Mouse (Mus musculus): Measurements from ENCODE around the gene Il27. TPM values are rescaled to one million over a fixed set of nuclear protein-coding genes. Genes with fewer than 3 reads are reported as not detected.

Il27 gene
- polyA plus RNA-seq, 1 experiment from 2014 or later: not detected

GRCm38 (mm10) chr7:126616707-126617106 is 22.0 kb upstream of the Il27 start:
- WGBS: 62% methylated on average over 3 of the region's 3 CpGs
- H3K27ac ChIP-seq (ENCODE audit: low read length): no peak overlapping the region
- H3K9ac ChIP-seq (replicated peaks; ENCODE audit: low read depth, low read length): no peak overlapping the region
- no peak for ATAC-seq (ENCODE audit: insufficient number of reproducible peaks, insufficient read depth, low FRiP score, low read depth)
- H3K27me3 ChIP-seq (ENCODE audit: control insufficient read depth, insufficient read depth, low read length): no peaks in the 10 kb centered on the region
- peaks cover 5% of the 10 kb centered on the region; the same call in 1 of the 2 replicates for H3K9me3 ChIP-seq (ENCODE audit: control insufficient read depth, low read depth, low read length)
- no peaks in the 10 kb centered on the region for H3K4me1 ChIP-seq (ENCODE audit: control insufficient read depth, insufficient read depth, low read length)
- H3K4me2 ChIP-seq (replicated peaks; ENCODE audit: low read depth, low read length): no peak overlapping the region
- no peak overlapping the region for H3K4me3 ChIP-seq (ENCODE audit: low read depth, low read length)
- H3K36me3 ChIP-seq (ENCODE audit: control insufficient read depth, insufficient read depth, low read length): no peaks in the 10 kb centered on the region

GRCm38 (mm10) chr7:126612736-126613135 is 18.0 kb upstream of the Il27 start:
- H3K4me3 ChIP-seq (ENCODE audit: low read depth, low read length): no peak overlapping the region
- no peak overlapping the region for H3K27ac ChIP-seq (ENCODE audit: low read length)
- H3K4me2 ChIP-seq (replicated peaks; ENCODE audit: low read depth, low read length): no peak overlapping the region
- no peaks in the 10 kb centered on the region for H3K27me3 ChIP-seq (ENCODE audit: control insufficient read depth, insufficient read depth, low read length)
- H3K9me3 ChIP-seq (ENCODE audit: control insufficient read depth, low read depth, low read length): peaks cover 5% of the 10 kb centered on the region; the same call in 1 of the 2 replicates
- H3K36me3 ChIP-seq (ENCODE audit: control insufficient read depth, insufficient read depth, low read length): no peaks in the 10 kb centered on the region
- H3K4me1 ChIP-seq (ENCODE audit: control insufficient read depth, insufficient read depth, low read length): no peaks in the 10 kb centered on the region
- no peak for ATAC-seq (ENCODE audit: insufficient number of reproducible peaks, insufficient read depth, low FRiP score, low read depth)
- H3K9ac ChIP-seq (replicated peaks; ENCODE audit: low read depth, low read length): no peak overlapping the region
- 80% methylated on average over 3 of the region's 3 CpGs for WGBS

- no peaks in the 10 kb centered on the region; the same call in 1 of the 2 replicates for H3K9me3 ChIP-seq (ENCODE audit: control insufficient read depth, low read depth, low read length)
- no peaks in the 10 kb centered on the region for H3K27me3 ChIP-seq (ENCODE audit: control insufficient read depth, insufficient read depth, low read length)
- no peaks in the 10 kb centered on the region for H3K36me3 ChIP-seq (ENCODE audit: control insufficient read depth, insufficient read depth, low read length)
- H3K27ac ChIP-seq (ENCODE audit: low read length): no peak overlapping the region
- H3K4me1 ChIP-seq (ENCODE audit: control insufficient read depth, insufficient read depth, low read length): no peaks in the 10 kb centered on the region
- ATAC-seq (ENCODE audit: insufficient number of reproducible peaks, insufficient read depth, low FRiP score, low read depth): no peak
- WGBS: 85% methylated on average over 5 of the region's 5 CpGs
- H3K4me3 ChIP-seq (ENCODE audit: low read depth, low read length): no peak overlapping the region
- H3K4me2 ChIP-seq (replicated peaks; ENCODE audit: low read depth, low read length): no peak overlapping the region
- no peak overlapping the region for H3K9ac ChIP-seq (replicated peaks; ENCODE audit: low read depth, low read length)
Observed at GRCm38 (mm10) chr7:126607796-126608195, 13.1 kb upstream of the Il27 start.

- no peaks in the 10 kb centered on the region for H3K4me1 ChIP-seq (ENCODE audit: control insufficient read depth, insufficient read depth, low read length)
- H3K9ac ChIP-seq (replicated peaks; ENCODE audit: low read depth, low read length): no peak overlapping the region
- 62% methylated on average over 3 of the region's 3 CpGs for WGBS
- no peak for ATAC-seq (ENCODE audit: insufficient number of reproducible peaks, insufficient read depth, low FRiP score, low read depth)
- no peak overlapping the region for H3K4me3 ChIP-seq (ENCODE audit: low read depth, low read length)
- no peak overlapping the region for H3K4me2 ChIP-seq (replicated peaks; ENCODE audit: low read depth, low read length)
- no peak overlapping the region for H3K27ac ChIP-seq (ENCODE audit: low read length)
- no peaks in the 10 kb centered on the region for H3K9me3 ChIP-seq (ENCODE audit: control insufficient read depth, low read depth, low read length)
- H3K36me3 ChIP-seq (ENCODE audit: control insufficient read depth, insufficient read depth, low read length): no peaks in the 10 kb centered on the region
- H3K27me3 ChIP-seq (ENCODE audit: control insufficient read depth, insufficient read depth, low read length): no peaks in the 10 kb centered on the region
Observed at GRCm38 (mm10) chr7:126607064-126607463, 12.3 kb upstream of the Il27 start.

- no peak for ATAC-seq (ENCODE audit: insufficient number of reproducible peaks, insufficient read depth, low FRiP score, low read depth)
- no peak overlapping the region for H3K4me2 ChIP-seq (replicated peaks; ENCODE audit: low read depth, low read length)
- H3K4me1 ChIP-seq (ENCODE audit: control insufficient read depth, insufficient read depth, low read length): no peaks in the 10 kb centered on the region
- H3K27me3 ChIP-seq (ENCODE audit: control insufficient read depth, insufficient read depth, low read length): no peaks in the 10 kb centered on the region
- WGBS: 78% methylated on average over 5 of the region's 5 CpGs
- no peak overlapping the region for H3K4me3 ChIP-seq (ENCODE audit: low read depth, low read length)
- H3K36me3 ChIP-seq (ENCODE audit: control insufficient read depth, insufficient read depth, low read length): no peaks in the 10 kb centered on the region
- H3K9me3 ChIP-seq (ENCODE audit: control insufficient read depth, low read depth, low read length): no peaks in the 10 kb centered on the region
- H3K9ac ChIP-seq (replicated peaks; ENCODE audit: low read depth, low read length): no peak overlapping the region
- no peak overlapping the region for H3K27ac ChIP-seq (ENCODE audit: low read length)
Observed at GRCm38 (mm10) chr7:126606611-126607010, 11.9 kb upstream of the Il27 start.

- no peak overlapping the region for H3K9ac ChIP-seq (replicated peaks; ENCODE audit: low read depth, low read length)
- WGBS: 80% methylated on average over 3 of the region's 3 CpGs
- no peak for ATAC-seq (ENCODE audit: insufficient number of reproducible peaks, insufficient read depth, low FRiP score, low read depth)
Observed at GRCm38 (mm10) chr7:126602650-126603049, 7.9 kb upstream of the Il27 start.

GRCm38 (mm10) chr7:126601896-126602295 is 7.2 kb upstream of the Il27 start:
- H3K36me3 ChIP-seq (ENCODE audit: control insufficient read depth, insufficient read depth, low read length): no peaks in the 10 kb centered on the region
- H3K4me3 ChIP-seq (ENCODE audit: low read depth, low read length): no peak overlapping the region
- H3K4me1 ChIP-seq (ENCODE audit: control insufficient read depth, insufficient read depth, low read length): no peaks in the 10 kb centered on the region
- no peak for ATAC-seq (ENCODE audit: insufficient number of reproducible peaks, insufficient read depth, low FRiP score, low read depth)
- H3K27ac ChIP-seq (ENCODE audit: low read length): no peak overlapping the region
- no peak overlapping the region for H3K4me2 ChIP-seq (replicated peaks; ENCODE audit: low read depth, low read length)
- WGBS: 30% methylated on average over 5 of the region's 5 CpGs
- no peaks in the 10 kb centered on the region for H3K9me3 ChIP-seq (ENCODE audit: control insufficient read depth, low read depth, low read length)
- no peaks in the 10 kb centered on the region for H3K27me3 ChIP-seq (ENCODE audit: control insufficient read depth, insufficient read depth, low read length)
- H3K9ac ChIP-seq (replicated peaks; ENCODE audit: low read depth, low read length): no peak overlapping the region

More at GRCm38 (mm10) chr7:126602650-126603049, 7.9 kb upstream of the Il27 start:
- Histone ChIP-seq H3K4me2 (replicated peaks; ENCODE audit: low read depth, low read length) (no peak overlapping the region), H3K4me3 (ENCODE audit: low read depth, low read length) (no peak overlapping the region), H3K36me3 (ENCODE audit: control insufficient read depth, insufficient read depth, low read length) (no peaks in the 10 kb centered on the region), H3K9me3 (ENCODE audit: control insufficient read depth, low read depth, low read length) (no peaks in the 10 kb centered on the region), H3K27me3 (ENCODE audit: control insufficient read depth, insufficient read depth, low read length) (no peaks in the 10 kb centered on the region), H3K27ac (ENCODE audit: low read length) (no peak overlapping the region), H3K4me1 (ENCODE audit: control insufficient read depth, insufficient read depth, low read length) (no peaks in the 10 kb centered on the region)

GRCm38 (mm10) chr7:126598919-126599318 is 4.2 kb upstream of the Il27 start:
- no peak for ATAC-seq (ENCODE audit: insufficient number of reproducible peaks, insufficient read depth, low FRiP score, low read depth)
- Histone ChIP-seq H3K4me2 (replicated peaks; ENCODE audit: low read depth, low read length) (no peak overlapping the region), H3K9ac (replicated peaks; ENCODE audit: low read depth, low read length) (no peak overlapping the region), H3K27ac (ENCODE audit: low read length) (no peak overlapping the region), H3K4me1 (ENCODE audit: control insufficient read depth, insufficient read depth, low read length) (no peaks in the 10 kb centered on the region), H3K9me3 (ENCODE audit: control insufficient read depth, low read depth, low read length) (no peaks in the 10 kb centered on the region), H3K4me3 (ENCODE audit: low read depth, low read length) (no peak overlapping the region), H3K27me3 (ENCODE audit: control insufficient read depth, insufficient read depth, low read length) (no peaks in the 10 kb centered on the region), H3K36me3 (ENCODE audit: control insufficient read depth, insufficient read depth, low read length) (no peaks in the 10 kb centered on the region)
- WGBS: 81% methylated on average over 6 of the region's 6 CpGs

GRCm38 (mm10) chr7:126596414-126596813 is 1.7 kb upstream of the Il27 start:
- ATAC-seq (ENCODE audit: insufficient number of reproducible peaks, insufficient read depth, low FRiP score, low read depth): no peak
- Histone ChIP-seq H3K27ac (ENCODE audit: low read length) (no peak overlapping the region), H3K36me3 (ENCODE audit: control insufficient read depth, insufficient read depth, low read length) (no peaks in the 10 kb centered on the region), H3K4me2 (replicated peaks; ENCODE audit: low read depth, low read length) (no peak overlapping the region), H3K9me3 (ENCODE audit: control insufficient read depth, low read depth, low read length) (no peaks in the 10 kb centered on the region), H3K4me3 (ENCODE audit: low read depth, low read length) (no peak overlapping the region), H3K4me1 (ENCODE audit: control insufficient read depth, insufficient read depth, low read length) (no peaks in the 10 kb centered on the region), H3K27me3 (ENCODE audit: control insufficient read depth, insufficient read depth, low read length) (no peaks in the 10 kb centered on the region), H3K9ac (replicated peaks; ENCODE audit: low read depth, low read length) (no peak overlapping the region)
- whole genome bisulfite sequencing: 56% methylated on average over 6 of the region's 6 CpGs
